Mouse (Mus musculus): ENCODE results near the gene Wdr5.
"Not testable (repeated sequence)": the region's sequence is repeated elsewhere in the genome, so short reads cannot be mapped to it uniquely, and the experiment has no call there.

Gene Wdr5

DNA sequence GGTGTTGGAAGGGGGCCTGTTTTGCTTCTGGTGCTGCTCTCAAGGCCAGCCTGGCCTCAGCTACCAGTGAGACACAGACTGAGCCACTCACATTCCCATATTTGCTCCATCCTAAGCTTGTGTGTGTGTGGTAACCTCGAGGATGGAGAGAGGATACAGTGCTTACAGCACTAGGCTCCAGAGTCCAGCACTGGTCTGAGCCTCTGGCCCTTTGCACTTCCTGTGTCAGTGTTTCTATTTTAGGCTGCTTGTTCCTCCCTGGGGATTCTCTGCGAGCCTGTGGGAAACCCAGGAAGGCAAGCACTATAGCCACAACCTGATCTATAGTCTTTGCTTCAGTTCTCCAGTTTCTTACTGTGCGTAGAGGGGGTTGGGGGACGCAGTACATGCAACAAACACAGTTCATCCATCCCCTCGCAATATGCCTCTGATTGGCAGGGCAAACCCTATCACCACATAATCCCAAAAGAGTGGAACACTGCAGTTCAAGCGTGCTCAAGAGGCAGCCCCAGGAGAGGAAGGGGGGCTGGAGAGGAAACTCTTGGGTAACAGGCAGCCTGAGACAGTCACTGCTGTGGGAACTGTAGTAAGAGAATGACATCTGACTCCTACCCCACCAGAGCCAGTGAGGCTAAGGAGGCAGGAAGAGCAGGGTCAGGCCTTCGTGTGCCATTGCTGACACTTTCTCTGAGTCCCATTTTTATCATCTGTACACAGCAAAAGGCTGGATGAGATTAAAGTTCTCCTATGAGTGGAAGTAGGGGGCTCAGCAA lies 10.7 kb upstream of the Wdr5 start:
- no peak for DNase-seq

DNA sequence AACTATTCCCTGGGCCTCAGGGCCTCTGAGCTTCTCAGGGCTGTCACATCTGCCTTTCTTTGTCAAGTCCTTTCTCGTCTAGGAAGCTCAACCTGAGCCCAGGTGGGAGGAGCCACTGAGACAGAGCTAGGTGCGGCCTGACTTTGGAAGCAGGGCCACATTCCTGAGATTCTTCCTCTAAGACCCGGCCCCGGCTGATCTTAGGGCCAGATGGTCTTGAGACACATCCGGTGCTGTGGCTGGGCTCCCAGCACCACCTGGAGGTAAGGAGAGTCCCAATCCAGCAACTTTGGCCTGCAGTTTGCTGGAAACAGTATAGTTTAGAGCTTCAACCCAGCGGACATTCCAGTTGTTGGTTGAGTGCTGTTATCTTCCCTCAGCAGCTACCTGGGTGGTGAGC lies 9.4 kb upstream of the Wdr5 start:
- no peak for DNase-seq

DNA sequence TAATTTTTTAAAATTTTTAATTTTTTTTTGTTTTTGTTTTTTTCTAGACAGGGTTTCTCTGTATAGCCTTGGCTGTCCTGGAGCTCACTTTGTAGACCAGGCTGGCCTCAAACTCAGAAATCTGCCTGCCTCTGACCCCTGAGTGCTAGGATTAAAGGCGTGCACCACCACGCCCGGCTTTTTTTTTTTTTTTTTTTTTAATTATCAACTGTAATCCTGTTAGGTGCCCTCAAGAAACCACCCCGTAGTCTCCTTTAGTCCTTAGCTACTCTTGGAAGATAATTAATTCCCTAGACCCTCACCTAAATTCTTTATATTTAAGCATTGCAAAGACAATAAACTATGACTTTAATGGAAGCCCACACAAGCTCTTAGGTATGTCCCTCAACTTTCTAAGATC lies 8.3 kb upstream of the Wdr5 start:
- DNase-seq: not testable (repeated sequence)

DNA sequence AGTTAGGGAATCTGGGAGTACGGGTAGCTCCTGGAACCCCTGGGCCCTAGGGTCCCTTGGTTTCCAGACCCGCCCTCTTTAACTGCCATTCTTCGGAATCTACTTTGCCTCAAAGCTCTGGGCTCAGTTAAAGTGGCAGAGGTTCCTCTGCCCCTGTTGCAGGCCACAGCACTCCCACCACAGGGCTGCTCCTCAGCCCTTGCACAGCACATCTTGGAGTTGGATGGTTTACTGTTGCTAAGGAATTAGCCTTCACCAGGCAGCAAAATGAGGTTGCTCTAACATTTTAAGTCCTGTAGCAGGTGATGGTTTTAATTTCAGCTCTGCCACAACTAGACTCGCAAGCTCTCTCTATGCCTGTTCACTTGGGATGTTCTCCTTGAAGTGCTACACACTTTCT lies 7.4 kb upstream of the Wdr5 start, which contains the start of gene Brd3:
Brd3 (minus strand) TSS at position 101 of the 400 bp plus-strand sequence.
- no peak for DNase-seq

DNA sequence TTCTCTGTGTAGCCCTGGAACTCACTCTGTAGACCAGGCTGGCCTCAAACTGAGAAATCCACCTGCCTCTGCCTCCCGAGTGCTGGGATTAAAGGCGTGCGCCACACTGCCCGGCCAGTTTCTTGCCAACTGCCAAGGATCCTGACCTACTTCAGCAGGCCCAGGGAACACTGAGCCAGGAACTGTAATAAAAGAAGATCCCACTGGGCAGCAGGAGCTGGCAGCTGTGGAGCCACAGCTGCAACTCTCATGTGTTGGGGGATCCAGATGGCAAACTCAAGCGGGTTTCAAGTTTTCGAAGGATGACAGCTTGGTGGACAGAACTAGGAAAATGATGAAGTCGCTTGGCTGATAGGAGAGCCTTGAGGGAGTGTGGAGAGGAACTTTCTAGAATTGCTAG lies 4.3 kb upstream of the Wdr5 start:
- DNase-seq: no peak

DNA sequence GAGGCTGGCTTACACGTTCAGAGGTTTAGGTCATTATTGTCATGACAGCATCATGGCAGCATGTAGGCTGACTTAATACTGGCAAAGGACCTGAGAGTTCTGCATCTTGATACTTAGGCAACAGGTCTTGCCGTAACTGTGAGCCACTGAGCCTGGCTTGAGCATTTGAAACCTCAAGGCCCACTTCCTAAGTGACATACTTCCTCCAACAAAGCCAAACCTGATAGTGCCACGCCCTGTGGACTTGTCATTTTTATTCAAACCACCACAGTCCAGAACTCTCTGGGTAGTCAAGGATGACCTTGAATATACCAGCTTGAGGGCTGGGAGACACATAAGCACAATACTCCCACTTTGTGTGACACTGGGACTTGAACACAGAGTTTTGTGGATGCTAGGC lies 2.0 kb upstream of the Wdr5 start:
- DNase-seq: no peak

DNA sequence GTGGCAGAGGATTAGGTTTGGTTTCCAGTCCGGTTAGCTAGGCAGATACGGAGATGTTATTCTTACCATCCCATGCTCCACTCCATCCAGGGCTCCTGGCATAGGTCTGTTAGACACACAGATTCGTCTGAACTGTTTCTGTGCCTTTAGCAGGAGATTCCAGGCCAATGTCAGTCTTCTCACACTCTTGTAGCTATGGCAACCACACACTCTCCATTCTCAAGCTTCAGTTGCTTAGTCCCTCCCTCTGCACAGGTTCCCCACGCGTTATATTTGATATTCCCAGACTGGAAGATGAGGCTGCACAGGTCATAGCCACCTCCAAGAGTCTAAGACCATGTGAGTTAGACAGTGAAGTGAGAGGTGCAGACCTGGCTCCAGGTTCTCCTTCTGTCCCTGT lies 1.1 kb upstream of the Wdr5 start:
- DNase-seq: no peak

DNA sequence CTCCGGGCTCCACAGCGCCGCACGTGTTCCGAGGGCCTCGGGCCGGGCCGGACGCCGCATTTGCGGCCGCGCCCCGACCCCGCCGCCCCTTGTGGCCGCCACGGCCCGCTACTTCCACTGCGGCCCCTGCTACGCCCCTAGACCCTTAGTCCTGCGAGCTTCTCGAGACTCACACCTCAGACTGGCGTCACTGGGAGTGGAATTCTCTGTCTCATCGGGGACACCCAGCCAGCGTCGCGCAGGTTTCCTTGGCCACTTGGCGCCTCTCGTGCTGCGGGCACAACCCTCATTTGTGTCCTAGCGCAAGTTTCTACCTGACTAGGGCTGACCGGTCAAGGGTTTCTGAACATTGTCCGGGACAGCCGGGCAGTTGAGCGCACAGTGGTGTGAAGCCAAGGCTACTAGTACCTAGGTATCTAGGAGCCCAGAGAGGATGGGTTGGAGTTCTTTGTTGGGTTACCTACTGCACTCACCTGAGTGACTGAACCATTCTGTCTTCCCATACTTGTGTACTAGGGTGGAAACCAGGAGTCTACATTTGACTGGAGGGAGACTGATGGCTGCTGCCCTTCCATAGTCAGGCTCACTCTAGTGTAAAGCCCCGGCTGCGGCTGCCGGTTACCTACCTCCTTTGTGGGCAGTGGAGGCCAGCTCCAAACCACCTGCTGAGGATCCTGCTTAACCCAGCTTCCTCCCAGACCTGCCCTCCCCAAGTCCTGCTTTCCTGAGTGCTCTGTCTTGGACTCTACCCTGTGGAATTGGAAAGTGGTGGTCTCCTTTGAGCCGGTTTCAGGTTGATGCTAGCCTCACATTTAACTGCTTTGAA lies 597 bp downstream of the Wdr5 start:
- DNase-seq: no peak

DNA sequence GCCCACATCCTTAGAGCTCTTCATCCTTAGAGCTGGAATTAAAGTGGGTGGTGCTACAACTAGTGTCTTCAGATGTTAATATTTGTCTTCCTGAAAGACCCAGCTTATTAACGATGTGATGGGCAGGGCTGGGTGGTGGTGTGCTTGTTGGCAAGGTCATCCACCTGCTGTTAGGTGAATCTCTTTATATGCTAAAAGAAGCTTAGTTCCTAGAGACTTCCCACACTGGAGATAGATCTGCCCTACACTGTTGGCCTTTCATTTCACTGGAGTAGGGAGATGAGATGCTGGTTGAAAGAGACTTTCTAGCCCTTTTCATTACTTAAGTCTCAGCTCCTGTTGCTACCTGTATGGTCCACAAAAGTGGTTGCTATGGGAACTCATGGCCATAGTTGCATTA lies 1.3 kb downstream of the Wdr5 start:
- DNase-seq: no peak

DNA sequence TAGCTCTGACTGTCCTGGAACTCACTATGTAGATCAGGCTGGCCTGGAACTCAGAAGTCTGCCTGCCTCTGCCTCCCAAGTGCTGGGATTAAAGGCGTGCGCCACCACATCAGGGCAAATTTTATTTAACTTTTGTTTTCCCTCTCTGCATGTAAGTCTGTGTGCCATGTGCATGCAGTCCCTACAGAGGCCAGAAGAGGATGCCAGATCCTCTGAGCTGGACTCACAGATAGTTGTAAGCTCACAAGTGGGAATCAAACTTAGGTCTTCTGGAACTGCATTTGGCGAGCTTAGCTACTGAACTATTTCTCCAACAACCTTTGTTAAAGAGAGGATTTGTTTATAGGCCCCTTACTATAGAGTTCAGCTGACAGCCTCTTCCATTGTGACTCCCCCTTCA lies 3.3 kb downstream of the Wdr5 start:
- DNase-seq: no peak

DNA sequence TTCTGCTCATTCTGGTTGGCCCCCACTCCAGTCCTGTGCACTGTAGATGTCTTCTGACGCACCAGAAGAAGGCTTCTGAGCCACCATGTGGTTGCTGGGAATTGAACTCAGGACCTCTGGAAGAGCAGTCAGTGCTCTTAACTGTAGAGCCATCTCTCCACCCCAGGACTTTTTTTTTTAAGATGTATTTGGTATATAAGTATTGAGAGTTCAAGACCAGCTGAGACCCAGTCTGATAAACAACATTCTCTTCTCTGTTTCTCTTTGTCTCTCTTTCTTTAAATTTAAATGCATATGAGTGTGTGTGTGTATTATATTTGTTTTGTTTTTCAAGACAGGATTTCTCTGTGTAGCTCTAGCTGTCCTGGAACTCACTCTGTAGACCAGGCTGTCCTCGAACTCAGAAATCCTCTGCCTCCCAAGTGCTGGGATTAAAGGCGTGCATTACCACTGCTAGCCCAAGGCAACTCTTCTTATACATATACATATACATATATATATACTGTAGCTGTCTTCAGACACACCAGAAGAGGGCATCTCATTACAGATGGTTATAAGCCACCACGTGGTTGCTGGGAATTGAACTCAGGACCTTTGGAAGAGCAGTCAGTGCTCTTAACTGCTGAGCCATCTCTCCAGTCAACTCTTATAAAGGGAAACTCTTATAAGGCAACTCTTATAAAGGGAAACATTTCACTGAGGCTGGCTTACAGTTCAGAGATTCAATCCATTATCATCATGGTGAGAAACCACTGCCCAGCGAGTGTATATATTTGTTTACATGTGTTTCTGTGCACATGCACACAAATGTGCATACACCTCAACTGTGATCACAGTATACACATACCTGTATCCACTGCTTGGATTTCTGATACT lies 23.7 kb downstream of the Wdr5 start:
- DNase-seq: not testable (repeated sequence)

DNA sequence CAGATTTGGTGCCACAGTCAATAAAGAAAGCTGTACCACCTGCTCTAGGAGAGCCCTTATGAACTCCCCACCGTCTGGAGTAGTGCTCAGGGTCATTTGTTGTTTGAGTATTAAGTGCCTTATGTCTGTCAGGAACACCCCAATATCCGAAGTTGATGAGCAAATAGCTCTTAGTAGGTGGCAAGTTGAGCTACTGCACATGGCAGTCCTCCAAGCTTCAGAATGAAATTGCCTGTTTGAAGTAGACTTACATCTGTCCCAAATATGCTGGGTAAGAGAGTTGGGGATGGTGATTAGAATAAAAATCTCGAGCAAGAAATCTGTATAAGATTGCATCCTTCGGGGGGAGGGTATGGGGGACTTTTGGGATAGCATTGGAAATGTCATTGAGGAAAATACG lies 24.4 kb downstream of the Wdr5 start:
- DNase-seq: no peak

DNA sequence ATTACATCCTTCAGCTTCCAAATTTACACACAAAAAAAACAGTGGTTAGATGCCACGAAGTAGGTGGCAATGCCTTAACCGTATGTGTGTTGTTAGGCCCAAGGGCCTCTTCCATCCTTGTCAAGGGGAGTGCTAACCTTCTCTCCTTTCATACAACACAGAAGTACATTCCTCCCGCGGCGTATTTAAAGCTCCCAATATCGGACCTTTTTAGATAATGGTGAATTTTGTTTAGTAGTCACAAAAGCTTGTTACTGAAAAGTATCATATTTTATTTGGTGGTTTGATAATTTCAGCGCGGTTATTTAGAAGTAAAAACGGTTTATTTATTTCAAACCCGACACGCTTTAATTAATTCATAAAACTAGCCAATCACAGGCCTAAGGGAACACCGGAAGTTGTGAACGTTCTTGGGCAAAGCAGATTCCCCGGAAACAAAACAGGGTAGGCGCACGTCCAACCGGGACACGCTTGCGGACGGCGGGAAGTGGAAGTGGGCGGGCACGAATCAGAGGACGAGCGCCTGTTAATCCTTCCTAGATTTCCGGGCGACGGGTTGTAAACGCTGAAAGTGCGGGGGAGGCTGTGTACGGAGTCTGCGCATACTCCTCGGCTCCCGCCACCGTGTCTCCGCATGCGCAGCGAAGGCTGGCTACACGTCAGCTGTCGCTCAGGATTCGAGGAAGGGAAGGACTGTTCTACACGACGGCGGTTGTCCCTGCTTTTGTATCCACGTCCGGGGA lies 25.0 kb downstream of the Wdr5 start:
- peak; percentile 86 to 89 for DNase-seq

DNA sequence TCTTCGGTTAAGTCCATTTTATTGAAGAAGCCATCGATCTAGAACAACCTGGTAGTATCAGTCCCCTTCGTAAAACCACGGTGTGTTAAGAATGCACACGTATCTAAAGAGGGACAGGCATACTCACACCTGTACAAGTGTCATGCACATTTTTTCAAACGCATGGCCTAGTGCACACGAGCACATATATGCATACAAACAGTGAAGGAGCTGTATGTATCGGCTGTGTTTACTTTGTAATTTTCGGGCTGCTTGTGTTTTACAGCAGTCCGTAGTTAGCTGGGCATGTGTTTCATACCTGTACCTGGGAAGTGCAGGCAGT lies 25.5 kb downstream of the Wdr5 start:
- DNase-seq: no peak

DNA sequence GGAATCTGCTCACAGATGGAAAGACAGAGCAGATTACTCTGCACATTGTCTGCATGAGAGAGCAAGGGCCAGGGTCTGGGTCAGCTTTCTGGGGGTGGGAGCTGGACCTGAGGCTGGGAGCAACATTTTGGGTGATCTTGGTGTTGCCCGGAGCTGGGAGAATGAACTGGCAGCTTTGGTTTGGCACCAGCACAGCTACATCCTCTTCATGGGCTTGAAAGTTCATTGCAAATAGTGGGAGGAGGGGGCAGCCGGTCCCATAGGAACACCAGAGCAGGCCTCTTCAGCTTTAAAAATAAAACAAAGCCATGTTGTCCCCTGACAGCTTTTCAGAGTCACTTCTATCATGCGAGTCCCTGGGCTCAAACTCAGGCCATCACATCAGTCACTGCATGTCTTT lies 26.3 kb downstream of the Wdr5 start:
- no peak for DNase-seq

DNA sequence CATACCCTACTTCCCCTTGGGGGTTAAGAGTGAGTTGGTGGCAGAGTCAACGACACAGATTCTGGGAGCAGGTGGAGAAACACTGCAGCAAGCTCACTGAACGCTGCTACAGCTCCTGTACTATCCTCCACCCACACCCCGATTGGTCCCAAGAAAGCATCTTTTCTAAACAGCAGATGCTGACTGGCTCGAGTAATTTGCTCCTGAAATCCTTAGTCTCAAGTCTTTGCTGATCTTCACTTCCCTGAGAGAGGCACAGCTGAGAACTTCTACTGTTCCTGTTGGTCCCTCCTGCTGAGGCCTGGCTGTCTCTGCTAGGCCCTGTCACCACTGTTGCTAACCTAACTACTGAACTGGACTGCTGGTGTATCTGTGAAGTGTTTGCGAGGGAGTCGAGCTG lies 29.7 kb downstream of the Wdr5 start:
- DNase-seq: no peak

DNA sequence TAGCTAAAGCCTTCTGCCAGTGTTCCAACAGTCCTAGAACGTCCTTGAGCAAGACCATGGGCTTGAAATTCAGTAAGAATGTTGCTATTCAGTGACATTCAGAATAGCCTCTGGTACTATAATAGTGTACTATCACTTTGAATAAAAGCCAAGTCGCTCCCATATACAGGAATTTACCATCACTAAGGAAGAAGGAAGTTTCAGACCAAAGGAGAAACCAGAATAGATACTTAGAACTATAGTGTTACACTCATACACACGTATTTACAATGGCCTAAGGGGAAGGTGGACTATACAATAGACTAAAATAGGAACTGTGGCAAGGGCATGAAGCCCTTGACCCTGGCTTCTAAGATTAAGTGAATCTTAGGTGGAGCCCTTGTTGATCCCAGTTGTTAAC lies 30.6 kb downstream of the Wdr5 start:
- DNase-seq: not testable (repeated sequence)

DNA sequence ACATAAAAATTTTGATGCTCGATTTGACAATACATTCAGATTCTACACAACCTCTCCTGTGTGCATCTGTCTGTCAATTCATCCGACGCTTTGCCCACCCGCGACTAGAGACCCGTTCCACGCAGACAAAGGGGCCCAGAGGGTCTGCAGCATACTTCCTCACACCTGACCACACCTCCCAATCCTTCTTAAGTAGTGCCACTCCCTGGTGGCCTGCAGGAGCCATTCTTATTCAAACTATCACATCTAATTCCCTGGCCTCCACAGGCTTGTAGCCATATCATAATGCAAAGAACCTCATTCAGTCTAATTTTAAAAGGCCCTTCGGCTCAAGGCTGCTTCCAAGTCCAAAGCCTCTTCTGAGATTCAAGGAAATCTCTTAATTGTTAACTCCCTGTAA lies 31.1 kb downstream of the Wdr5 start:
- DNase-seq: not testable (repeated sequence)

DNA sequence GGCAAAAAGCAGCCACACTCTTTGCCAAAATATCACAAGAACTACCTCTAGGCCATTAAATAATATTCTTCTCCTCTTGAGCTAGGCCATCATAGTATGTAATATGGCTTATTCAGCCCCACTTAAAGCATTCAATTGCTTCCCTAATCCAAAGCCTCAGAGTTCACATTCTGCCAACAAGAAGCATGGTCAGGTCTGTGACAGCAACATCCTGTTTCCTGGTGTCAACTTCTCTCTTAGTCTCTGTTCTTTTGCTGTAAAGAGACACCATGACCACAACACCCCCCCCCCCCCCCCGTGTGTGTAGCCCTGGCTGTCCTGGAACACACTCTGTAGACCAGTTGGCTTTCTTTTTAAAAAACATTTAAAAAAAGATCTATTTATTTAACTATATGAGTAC lies 32.4 kb downstream of the Wdr5 start:
- DNase-seq: no peak

DNA sequence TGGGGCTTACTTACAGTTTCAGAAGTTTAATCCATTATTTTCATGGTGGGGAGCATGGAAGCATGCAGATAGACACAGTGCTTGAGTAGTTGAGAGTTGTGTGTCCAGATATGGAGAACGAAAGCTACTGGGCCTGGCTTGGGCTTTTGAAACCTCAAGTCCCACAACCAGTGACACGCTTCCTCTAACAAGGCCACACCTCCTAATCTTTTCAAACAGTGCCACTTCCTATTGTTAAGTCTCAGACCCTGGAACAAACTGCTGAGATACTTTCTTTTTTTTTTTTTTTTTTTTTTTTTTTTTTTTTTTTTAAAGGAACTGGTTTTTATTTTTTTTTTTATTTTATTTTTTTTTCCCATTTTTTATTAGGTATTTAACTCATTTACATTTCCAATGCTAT lies 33.0 kb downstream of the Wdr5 start:
- no peak for DNase-seq

DNA sequence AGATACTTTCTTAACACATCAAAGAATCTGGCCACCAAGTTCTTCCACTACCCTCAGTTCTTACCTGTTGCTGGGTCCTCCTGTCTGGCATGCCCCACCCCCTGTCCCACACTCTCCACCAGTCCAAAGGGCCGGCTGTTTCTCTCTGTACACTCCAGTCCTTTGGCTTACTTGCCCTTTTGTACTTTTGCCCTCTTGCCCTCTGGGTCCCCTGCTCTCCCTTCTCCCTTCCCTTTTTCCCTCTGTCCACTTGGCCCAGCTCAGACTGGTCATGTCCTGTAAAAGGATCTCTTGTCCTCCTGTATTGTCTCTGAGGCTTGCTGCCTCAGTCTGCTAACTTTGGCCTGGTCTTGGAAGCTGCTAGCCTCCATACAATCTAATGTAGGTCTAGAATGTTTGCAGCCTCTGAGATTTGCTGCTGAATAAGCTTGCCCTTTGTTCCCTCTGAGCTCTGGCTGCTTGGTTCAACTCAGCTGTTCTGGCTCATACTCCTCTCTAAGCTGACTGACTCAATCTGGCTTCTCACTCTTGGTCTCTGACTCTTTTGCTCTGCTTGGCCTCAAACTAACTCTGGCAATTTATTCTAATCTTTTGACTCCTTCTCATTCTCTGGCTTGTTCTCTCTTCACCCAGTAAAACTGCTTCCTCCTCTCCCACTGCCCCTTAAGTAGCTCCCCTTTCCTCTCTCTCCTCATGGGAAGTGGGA lies 33.9 kb downstream of the Wdr5 start:
- no peak for DNase-seq
